Mouse (Mus musculus) forebrain, embryonic 12.5 days (tissue): ENCODE results near the gene Retreg2. TPM values are rescaled to one million over a fixed set of nuclear protein-coding genes. Genes with fewer than 3 reads are reported as not detected.
A peak's percentile ranks its signal among the peaks of the same experiment; 100 is the strongest.

ENCODE experiments used
- ATAC-seq: fragments of 200-750 bp; cut with Nextera tagmentation; 2 replicates; pipeline ENCODE4 v1.8.0; 2017; ENCODE audit warnings: moderate TSS enrichment; ENCODE audit not compliant: low FRiP score
- H3K27ac ChIP-seq: fragments of 300-500 bp; sonication (generic); 2 replicates; pipeline ENCODE4 v1.5.1; 2016; ENCODE audit warnings: mild to moderate bottlenecking
- H3K27me3 ChIP-seq: fragments of 300-500 bp; sonication (generic); 2 replicates; pipeline ENCODE4 v1.6.1; 2016; ENCODE audit warnings: mild to moderate bottlenecking
- H3K36me3 ChIP-seq: fragments of 300-500 bp; sonication (generic); replicated peaks from 2 replicates; pipeline ENCODE4 v1.6.1; 2016; ENCODE audit warnings: mild to moderate bottlenecking
- H3K4me1 ChIP-seq: fragments of 300-500 bp; sonication (generic); 2 replicates; pipeline ENCODE4 v1.6.1; 2016
- H3K4me2 ChIP-seq: fragments of 300-500 bp; sonication (generic); 2 replicates; pipeline ENCODE4 v1.6.1; 2016; ENCODE audit warnings: mild to moderate bottlenecking, moderate library complexity
- H3K4me3 ChIP-seq: fragments of 300-500 bp; sonication (generic); replicated peaks from 2 replicates; pipeline ENCODE4 v1.5.1; 2016; ENCODE audit warnings: mild to moderate bottlenecking
- H3K9ac ChIP-seq: fragments of 300-500 bp; sonication (generic); 2 replicates; pipeline ENCODE4 v1.6.1; 2016; ENCODE audit warnings: mild to moderate bottlenecking
- H3K9me3 ChIP-seq: fragments of 300-500 bp; sonication (generic); 2 replicates; pipeline ENCODE4 v1.6.1; 2016
- WGBS: fragments of 180-500 bp; shearing (Covaris S2); methylation state at CpG from one replicate; pipeline ENCODE4 v1.1.7; 2016; 5-methylcytosine and 5-hydroxymethylcytosine counted together
- polyA plus RNA-seq: library from polyadenylated mRNA; unstranded; fragments of >200 nt; fragmentation: Nextera tagmentation; extraction: Ambion mirVana; gene quantifications from 2 replicates; pipeline ENCODE4 v1.2.1, GENCODE M21; 2016

Gene Retreg2
- polyA plus RNA-seq, 1 experiment from 2014 or later: 63.5 TPM

GRCm38 (mm10) chr1:75180105-75180590, 37.6 kb downstream of the Retreg2 start, which contains the start of gene Abcb6:
Gene Abcb6 (minus strand): TSS chr1:75180392.
- H3K9me3 ChIP-seq: no peaks in the 10 kb centered on the region
- WGBS: 0% methylated on average over 31 of the region's 31 CpGs
- H3K27me3 ChIP-seq: no peaks in the 10 kb centered on the region
- peak within 1 kb of the TSS; percentile 56 for H3K27ac ChIP-seq
- peak within 1 kb of the TSS; percentile 99 for H3K4me2 ChIP-seq
- H3K36me3 ChIP-seq: peaks cover 53% of the 10 kb centered on the region
- H3K9ac ChIP-seq: peak within 1 kb of the TSS; percentile 74
- peak; percentile 94 for ATAC-seq
- peaks cover 23% of the 10 kb centered on the region for H3K4me1 ChIP-seq
- peak within 1 kb of the TSS; percentile 60 for H3K4me3 ChIP-seq

DNA sequence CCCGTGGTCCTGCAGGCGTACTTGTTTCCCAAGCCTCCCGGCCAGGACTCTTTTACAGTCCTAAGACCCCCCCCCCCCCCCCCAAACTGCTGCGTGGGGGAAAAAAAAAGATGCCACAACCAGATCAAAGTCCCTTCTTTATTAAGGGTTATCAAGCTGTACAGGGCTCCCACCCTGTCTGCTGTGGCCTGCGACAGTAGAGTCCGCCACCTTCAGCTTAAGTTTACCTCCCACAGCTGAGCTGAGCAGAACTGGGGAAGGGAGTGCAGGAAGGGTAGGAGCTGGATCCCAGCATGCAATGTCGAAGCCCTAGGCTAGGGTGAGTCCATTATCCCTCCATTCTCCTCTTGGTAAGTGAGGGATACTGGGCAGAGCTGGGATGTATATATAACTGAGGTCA, 38.2 kb downstream of the Retreg2 start:
- H3K9ac ChIP-seq: no peak overlapping the region

GRCm38 (mm10) chr1:75181377-75181870, 38.8 kb downstream of the Retreg2 start:
- Histone ChIP-seq H3K9ac (no peak overlapping the region), H3K36me3 (peaks cover 57% of the 10 kb centered on the region), H3K27ac (no peak overlapping the region), H3K9me3 (no peaks in the 10 kb centered on the region), H3K27me3 (no peaks in the 10 kb centered on the region), H3K4me2 (no peak overlapping the region), H3K4me1 (peaks cover 23% of the 10 kb centered on the region), H3K4me3 (no peak overlapping the region)
- 82% methylated on average over 4 of the region's 4 CpGs for WGBS
- no peak for ATAC-seq

More for the DNA sequence above, 38.2 kb downstream of the Retreg2 start:
- Histone ChIP-seq H3K9me3 (no peaks in the 10 kb centered on the region), H3K27ac (0 out of 2 replicates have a peak overlapping the region, but pooled peaks have one; percentile 56), H3K4me3 (peak overlapping the region; percentile 60), H3K4me1 (peaks cover 23% of the 10 kb centered on the region), H3K36me3 (peaks cover 57% of the 10 kb centered on the region), H3K4me2 (peak overlapping the region; percentile 99), H3K27me3 (no peaks in the 10 kb centered on the region)
- no peak; the same call in 1 of the 2 replicates for ATAC-seq
- 42% methylated on average over 7 of the region's 7 CpGs for WGBS

GRCm38 (mm10) chr1:75182160-75182559, 39.6 kb downstream of the Retreg2 start:
- Histone ChIP-seq H3K4me3 (no peak overlapping the region), H3K27ac (no peak overlapping the region), H3K36me3 (peaks cover 57% of the 10 kb centered on the region), H3K4me2 (no peak overlapping the region), H3K9ac (no peak overlapping the region), H3K9me3 (no peaks in the 10 kb centered on the region), H3K4me1 (peaks cover 23% of the 10 kb centered on the region), H3K27me3 (no peaks in the 10 kb centered on the region)
- WGBS: 71% methylated on average over 4 of the region's 4 CpGs
- no peak for ATAC-seq

DNA sequence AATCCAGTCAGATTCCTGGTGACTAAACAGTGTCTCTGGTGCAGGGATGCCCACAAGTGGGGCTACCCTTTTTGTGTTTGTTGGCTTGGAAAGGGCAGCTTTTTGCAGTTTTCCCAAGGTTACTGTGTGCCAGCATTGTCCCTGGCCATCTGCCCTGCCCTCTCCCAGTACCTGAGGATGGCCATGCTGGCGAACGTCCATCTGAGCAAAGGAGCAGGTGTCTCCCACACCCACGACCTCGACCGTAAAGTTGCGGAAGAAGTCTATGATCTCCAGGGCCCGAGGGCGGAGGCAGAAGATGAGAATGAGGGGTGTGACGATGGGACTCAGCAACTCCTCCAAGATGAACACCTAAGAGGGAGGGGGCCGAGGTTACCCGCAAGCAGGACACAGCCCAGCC, 42.9 kb downstream of the Retreg2 start:
- Histone ChIP-seq H3K9me3 (no peaks in the 10 kb centered on the region), H3K36me3 (peaks cover 61% of the 10 kb centered on the region)
- 94% methylated on average over 11 of the region's 11 CpGs for WGBS

GRCm38 (mm10) chr1:75187126-75187525, 44.5 kb downstream of the Retreg2 start:
- no peak for ATAC-seq
- no peak overlapping the region for H3K4me3 ChIP-seq
- no peak overlapping the region for H3K27ac ChIP-seq
- no peak overlapping the region for H3K4me2 ChIP-seq
- no peaks in the 10 kb centered on the region for H3K27me3 ChIP-seq
- H3K9me3 ChIP-seq: no peaks in the 10 kb centered on the region
- H3K36me3 ChIP-seq: peaks cover 55% of the 10 kb centered on the region
- H3K4me1 ChIP-seq: peaks cover 14% of the 10 kb centered on the region
- H3K9ac ChIP-seq: no peak overlapping the region

More for the DNA sequence above, 42.9 kb downstream of the Retreg2 start:
- no peaks in the 10 kb centered on the region for H3K27me3 ChIP-seq
- no peak overlapping the region for H3K27ac ChIP-seq
- no peak overlapping the region for H3K4me2 ChIP-seq
- no peak overlapping the region for H3K9ac ChIP-seq
- peaks cover 7% of the 10 kb centered on the region for H3K4me1 ChIP-seq
- no peak for ATAC-seq
- H3K4me3 ChIP-seq: no peak overlapping the region

DNA sequence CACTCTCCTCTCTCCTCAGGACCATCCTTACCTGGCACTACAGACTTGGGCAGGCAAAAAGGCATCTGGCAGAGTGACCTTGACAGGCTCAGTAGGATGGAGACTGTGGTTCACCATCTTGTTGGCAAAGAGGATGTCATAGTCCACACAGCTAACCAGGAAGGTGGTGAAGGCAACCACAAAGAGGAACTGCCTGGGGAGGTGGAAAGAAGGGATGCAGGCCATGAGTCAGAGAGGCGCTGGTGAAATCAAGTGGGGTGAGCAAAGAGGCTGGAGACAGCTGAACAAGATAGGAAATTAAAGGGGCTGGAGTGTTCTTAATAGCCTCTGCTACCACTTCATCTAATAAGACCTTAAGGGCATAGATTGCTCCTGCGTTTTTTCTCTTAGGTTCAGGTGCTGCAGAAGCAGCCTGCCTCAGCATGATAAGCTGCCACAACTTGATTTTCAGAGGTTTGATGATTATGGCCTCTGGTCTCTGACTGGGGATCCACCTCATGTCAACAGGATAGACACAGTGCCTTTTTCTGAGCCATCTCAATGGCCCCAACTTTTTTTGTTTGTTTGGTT, 45.4 kb downstream of the Retreg2 start:
- no peak overlapping the region for H3K4me2 ChIP-seq
- no peak overlapping the region for H3K9ac ChIP-seq
- no peak for ATAC-seq
- H3K36me3 ChIP-seq: peaks cover 46% of the 10 kb centered on the region
- H3K27ac ChIP-seq: no peak overlapping the region
- WGBS: 88% methylated on average over 2 of the region's 2 CpGs
- no peak overlapping the region for H3K4me3 ChIP-seq
- no peaks in the 10 kb centered on the region for H3K27me3 ChIP-seq
- peaks cover 19% of the 10 kb centered on the region for H3K4me1 ChIP-seq
- no peaks in the 10 kb centered on the region for H3K9me3 ChIP-seq

GRCm38 (mm10) chr1:75190577-75190976, 48.0 kb downstream of the Retreg2 start:
- peaks cover 26% of the 10 kb centered on the region for H3K4me1 ChIP-seq
- no peaks in the 10 kb centered on the region for H3K9me3 ChIP-seq
- no peak for ATAC-seq
- H3K36me3 ChIP-seq: peaks cover 22% of the 10 kb centered on the region
- H3K9ac ChIP-seq: 0 out of 2 replicates have a peak overlapping the region, but pooled peaks have one; percentile 90
- no peaks in the 10 kb centered on the region for H3K27me3 ChIP-seq
- 80% methylated on average over 2 of the region's 2 CpGs for WGBS
- no peak overlapping the region for H3K27ac ChIP-seq
- H3K4me2 ChIP-seq: peak overlapping the region; percentile 95
- H3K4me3 ChIP-seq: 0 out of 2 replicates have a peak overlapping the region, but pooled peaks have one; percentile 79

DNA sequence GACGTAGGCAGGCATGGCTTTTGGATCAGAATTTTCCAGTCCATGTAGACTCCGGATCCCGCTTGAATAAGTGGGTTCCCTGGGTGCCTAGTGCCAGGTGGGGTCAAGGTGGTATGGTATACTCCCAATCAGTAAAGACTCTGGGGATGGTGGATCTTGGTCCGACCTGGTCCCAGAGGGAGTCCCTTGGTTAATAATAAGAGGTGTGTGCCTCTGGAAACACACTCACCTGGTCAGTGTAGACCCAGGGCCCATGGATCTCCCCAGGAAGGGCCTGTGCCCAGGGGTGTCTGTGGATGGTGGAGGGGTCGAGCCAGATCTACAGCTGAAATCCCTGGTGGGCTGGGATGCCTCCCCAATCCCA, 48.7 kb downstream of the Retreg2 start:
- ATAC-seq: peak; percentile 60; the same call in 1 of the 2 replicates

GRCm38 (mm10) chr1:75191622-75192402, 49.2 kb downstream of the Retreg2 start, which contains the start of the genes Ankzf1 and Atg9a:
Gene Ankzf1 (plus strand): TSS chr1:75192151.
Gene Atg9a (minus strand): TSS chr1:75192196.
- under 1% methylated on average over 55 of the region's 56 CpGs for WGBS
- Histone ChIP-seq H3K36me3 (peaks cover 17% of the 10 kb centered on the region), H3K4me1 (peaks cover 26% of the 10 kb centered on the region), H3K27ac (peak within 1 kb of the TSS; percentile 83), H3K9me3 (no peaks in the 10 kb centered on the region), H3K4me3 (peak within 1 kb of the TSS; percentile 79), H3K9ac (peak within 1 kb of the TSS; percentile 90), H3K27me3 (no peaks in the 10 kb centered on the region), H3K4me2 (peak within 1 kb of the TSS; percentile 95)
- ATAC-seq: peak; percentile 100

More for the DNA sequence above, 48.7 kb downstream of the Retreg2 start:
- Histone ChIP-seq H3K4me3 (peak overlapping the region; percentile 79), H3K27ac (peak overlapping the region; percentile 83), H3K4me2 (peak overlapping the region; percentile 95), H3K27me3 (no peaks in the 10 kb centered on the region), H3K4me1 (peaks cover 26% of the 10 kb centered on the region), H3K36me3 (peaks cover 18% of the 10 kb centered on the region), H3K9ac (peak overlapping the region; percentile 90), H3K9me3 (no peaks in the 10 kb centered on the region)
- 46% methylated on average over 5 of the region's 5 CpGs for WGBS

GRCm38 (mm10) chr1:75192452-75192851, 49.9 kb downstream of the Retreg2 start:
- H3K36me3 ChIP-seq: peaks cover 20% of the 10 kb centered on the region
- H3K27ac ChIP-seq: peak overlapping the region; percentile 83
- H3K4me2 ChIP-seq: peak overlapping the region; percentile 95
- no peaks in the 10 kb centered on the region for H3K27me3 ChIP-seq
- H3K4me1 ChIP-seq: peaks cover 26% of the 10 kb centered on the region
- WGBS: 1% methylated on average over 19 of the region's 19 CpGs
- H3K9ac ChIP-seq: peak overlapping the region; percentile 90
- H3K9me3 ChIP-seq: no peaks in the 10 kb centered on the region
- peak; percentile 12; the same call in 1 of the 2 replicates for ATAC-seq
- H3K4me3 ChIP-seq: peak overlapping the region; percentile 79
